Mouse (Mus musculus) ES-Bruce4 (cell line): ENCODE measurements around the gene Slc6a21.

Source experiments
- CTCF ChIP-seq: IDR thresholded peaks from one replicate; pipeline ENCODE4 v1.8.1; 2011; ENCODE audit warnings: low read depth, low read length
- EP300 ChIP-seq: IDR thresholded peaks from 2 replicates; pipeline ENCODE4 v1.6.1; 2011; ENCODE audit warnings: low read depth, low read length; ENCODE audit not compliant: insufficient read depth

DNA sequence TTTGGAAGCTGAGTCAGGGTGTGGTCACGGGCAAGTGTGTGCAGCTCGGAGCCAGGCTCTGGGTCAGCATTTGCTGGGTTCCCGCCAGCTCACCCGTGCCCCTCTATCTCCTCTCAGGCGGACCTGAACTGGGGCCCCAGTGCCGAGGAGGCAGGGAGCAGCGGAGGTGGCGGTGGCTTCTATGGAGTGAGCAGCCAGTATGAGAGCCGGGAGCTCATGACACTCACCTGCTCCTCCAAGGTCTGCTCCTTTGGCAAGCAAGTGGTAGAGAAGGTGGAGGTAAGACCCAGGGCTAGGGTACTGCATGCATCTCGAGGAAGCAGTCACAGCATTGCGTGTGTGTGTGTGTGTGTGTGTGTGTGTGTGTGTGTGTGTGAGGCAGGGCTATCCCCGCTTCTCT, 46.1 kb upstream of the Slc6a21 start:
- no peak for TF ChIP-seq CTCF
- no peak for TF ChIP-seq EP300
